Mouse (Mus musculus): ENCODE measurements around the gene Ankrd44.

The Ankrd44 gene

GRCm38 (mm10) chr1:54707888-54708565, 218.2 kb downstream of the Ankrd44 start:
- no peak for DNase-seq (ENCODE audit: low spot score in 2 of 2)

- DNase-seq (ENCODE audit: low spot score in 2 of 2): no peak
Measured at GRCm38 (mm10) chr1:54707036-54707887, 218.9 kb downstream of the Ankrd44 start.

- no peak for DNase-seq (ENCODE audit: low spot score in 2 of 2)
Measured at GRCm38 (mm10) chr1:54706621-54707020, 219.6 kb downstream of the Ankrd44 start.

- no peak for DNase-seq (ENCODE audit: low spot score in 2 of 2)
Measured at GRCm38 (mm10) chr1:54703466-54703865, 222.7 kb downstream of the Ankrd44 start.

- no peak for DNase-seq (ENCODE audit: low spot score in 2 of 2)
Measured at GRCm38 (mm10) chr1:54702918-54703317, 223.3 kb downstream of the Ankrd44 start.

GRCm38 (mm10) chr1:54695396-54695795, 230.8 kb downstream of the Ankrd44 start:
- DNase-seq (ENCODE audit: low spot score in 2 of 2): no peak

- no peak for DNase-seq (ENCODE audit: low spot score in 2 of 2)
Measured at GRCm38 (mm10) chr1:54691824-54692223, 234.4 kb downstream of the Ankrd44 start.

- no peak for DNase-seq (ENCODE audit: low spot score in 2 of 2)
Measured at GRCm38 (mm10) chr1:54690291-54690965, 235.8 kb downstream of the Ankrd44 start.

GRCm38 (mm10) chr1:54688441-54688840, 237.7 kb downstream of the Ankrd44 start:
- DNase-seq (ENCODE audit: low spot score in 2 of 2): no peak

GRCm38 (mm10) chr1:54684316-54684715, 241.9 kb downstream of the Ankrd44 start:
- no peak for DNase-seq (ENCODE audit: low spot score in 2 of 2)

- DNase-seq (ENCODE audit: low spot score in 2 of 2): no peak
Measured at GRCm38 (mm10) chr1:54679556-54679955, 246.6 kb downstream of the Ankrd44 start.

- DNase-seq (ENCODE audit: low spot score in 2 of 2): no peak
Measured at GRCm38 (mm10) chr1:54678037-54678436, 248.2 kb downstream of the Ankrd44 start.

- no peak for DNase-seq (ENCODE audit: low spot score in 2 of 2)
Measured at GRCm38 (mm10) chr1:54675478-54675877, 250.7 kb downstream of the Ankrd44 start.

- DNase-seq (ENCODE audit: low spot score in 2 of 2): no peak
Measured at GRCm38 (mm10) chr1:54667991-54668390, 258.2 kb downstream of the Ankrd44 start.

- DNase-seq (ENCODE audit: low spot score in 2 of 2): peak in 1 of 2 experiments; percentile 57
Measured at GRCm38 (mm10) chr1:54665582-54666405, 260.4 kb downstream of the Ankrd44 start.

GRCm38 (mm10) chr1:54665095-54665494, 261.1 kb downstream of the Ankrd44 start:
- DNase-seq (ENCODE audit: low spot score in 2 of 2): no peak

GRCm38 (mm10) chr1:54660674-54661073, 265.5 kb downstream of the Ankrd44 start:
- DNase-seq (ENCODE audit: low spot score in 2 of 2): no peak

GRCm38 (mm10) chr1:54658558-54658957, 267.6 kb downstream of the Ankrd44 start:
- no peak for DNase-seq (ENCODE audit: low spot score in 2 of 2)

- no peak for DNase-seq (ENCODE audit: low spot score in 2 of 2)
Measured at GRCm38 (mm10) chr1:54648237-54648636, 277.9 kb downstream of the Ankrd44 start.

GRCm38 (mm10) chr1:54647335-54647745, 278.8 kb downstream of the Ankrd44 start:
- no peak for DNase-seq (ENCODE audit: low spot score in 2 of 2)

- no peak for DNase-seq (ENCODE audit: low spot score in 2 of 2)
Measured at GRCm38 (mm10) chr1:54640184-54640795, 285.9 kb downstream of the Ankrd44 start.

Measured in thymus, postnatal 10 days (tissue).